Mouse (Mus musculus): ENCODE measurements around the gene Mylip.

GRCm38 (mm10) chr13:45453033-45453432 is 63.5 kb downstream of the Mylip start:
- TF ChIP-seq CTCF (IDR thresholded peaks at IDR 0.05; ENCODE audit: low read depth, low read length) (no peak), EP300 (IDR thresholded peaks at IDR 0.05; ENCODE audit: insufficient read depth, low read depth, low read length) (no peak)

Measured in ES-Bruce4 (cell line).